Mouse (Mus musculus) heart, embryonic 10.5 days (tissue): ENCODE results near the gene Gm42417. TPM values are rescaled to one million over a fixed set of nuclear protein-coding genes. Genes with fewer than 3 reads are reported as not detected.

Source experiments
- DNase-seq: peaks from one replicate; pipeline ENCODE4 v3.0.0-alpha.2; 2017; ENCODE audit warnings: low spot score
- H3K27ac ChIP-seq: fragments of 300-500 bp; sonication (generic); 2 replicates; pipeline ENCODE4 v1.5.1; 2016; ENCODE audit warnings: mild to moderate bottlenecking
- H3K27me3 ChIP-seq: fragments of 300-500 bp; sonication (generic); 2 replicates; pipeline ENCODE4 v1.6.1; 2016; ENCODE audit warnings: mild to moderate bottlenecking; ENCODE audit not compliant: poor library complexity, insufficient read depth, severe bottlenecking
- H3K36me3 ChIP-seq: fragments of 300-500 bp; sonication (generic); 2 replicates; pipeline ENCODE4 v1.6.1; 2016; ENCODE audit warnings: mild to moderate bottlenecking, moderate library complexity
- H3K4me1 ChIP-seq: fragments of 300-500 bp; sonication (generic); 2 replicates; pipeline ENCODE4 v1.6.1; 2016; ENCODE audit warnings: mild to moderate bottlenecking
- H3K4me3 ChIP-seq: fragments of 300-500 bp; sonication (generic); 2 replicates; pipeline ENCODE4 v1.5.1; 2016; ENCODE audit warnings: mild to moderate bottlenecking, moderate library complexity
- H3K9me3 ChIP-seq: fragments of 300-500 bp; sonication (generic); 2 replicates; pipeline ENCODE4 v1.6.1; 2016; ENCODE audit warnings: mild to moderate bottlenecking, moderate library complexity
- WGBS: fragments of 180-500 bp; shearing (Covaris S2); methylation state at CpG from one replicate; pipeline ENCODE4 v1.1.7; 2016; 5-methylcytosine and 5-hydroxymethylcytosine counted together
- polyA plus RNA-seq: library from polyadenylated mRNA; unstranded; fragments of >200 nt; fragmentation: Nextera tagmentation; extraction: Ambion mirVana; gene quantifications from 2 replicates; pipeline ENCODE4 v1.2.1, GENCODE M21; 2016

The Gm42417 gene
- polyA plus RNA-seq, 1 experiment from 2014 or later: 1.0 TPM

- Histone ChIP-seq H3K27ac (peak overlapping the region; percentile 37), H3K4me3 (no peak overlapping the region), H3K9me3 (no peaks in the 10 kb centered on the region), H3K36me3 (peaks cover 35% of the 10 kb centered on the region), H3K27me3 (no peaks in the 10 kb centered on the region), H3K4me1 (peaks cover 67% of the 10 kb centered on the region)
- 72% methylated on average over 11 of the region's 11 CpGs for WGBS
- DNase-seq: no peak
Observed at GRCm38 (mm10) chr1:36535477-36536396, 3.5 kb downstream of the Gm42417 start.

DNA sequence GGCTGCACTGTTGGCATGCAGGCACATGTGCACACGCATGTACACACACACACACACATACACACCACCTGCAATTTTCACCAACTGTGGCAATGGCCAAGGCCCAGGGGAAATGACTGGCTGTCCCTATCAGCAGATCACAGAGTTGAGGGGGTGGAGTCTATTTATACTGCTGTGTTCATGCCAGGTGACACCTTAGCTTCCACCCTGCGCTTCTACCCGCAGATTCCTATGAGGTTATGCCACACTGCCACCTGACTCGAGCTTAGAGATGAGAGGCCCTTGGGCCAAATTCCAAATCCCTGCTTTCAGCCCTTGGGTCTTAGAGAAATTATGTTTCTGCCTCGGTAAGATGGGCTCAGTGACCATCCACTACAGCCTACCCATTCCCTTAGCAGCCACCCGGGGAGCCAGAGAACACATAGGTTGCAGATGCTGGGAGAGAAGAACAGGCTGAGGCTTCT is 4.6 kb downstream of the Gm42417 start:
- Histone ChIP-seq H3K27ac (peak overlapping the region; percentile 18; the same call in 1 of the 2 replicates), H3K36me3 (peaks cover 29% of the 10 kb centered on the region), H3K9me3 (no peaks in the 10 kb centered on the region), H3K4me3 (no peak overlapping the region), H3K27me3 (no peaks in the 10 kb centered on the region), H3K4me1 (peaks cover 64% of the 10 kb centered on the region)
- WGBS: 79% methylated on average over 6 of the region's 6 CpGs
- no peak for DNase-seq

DNA sequence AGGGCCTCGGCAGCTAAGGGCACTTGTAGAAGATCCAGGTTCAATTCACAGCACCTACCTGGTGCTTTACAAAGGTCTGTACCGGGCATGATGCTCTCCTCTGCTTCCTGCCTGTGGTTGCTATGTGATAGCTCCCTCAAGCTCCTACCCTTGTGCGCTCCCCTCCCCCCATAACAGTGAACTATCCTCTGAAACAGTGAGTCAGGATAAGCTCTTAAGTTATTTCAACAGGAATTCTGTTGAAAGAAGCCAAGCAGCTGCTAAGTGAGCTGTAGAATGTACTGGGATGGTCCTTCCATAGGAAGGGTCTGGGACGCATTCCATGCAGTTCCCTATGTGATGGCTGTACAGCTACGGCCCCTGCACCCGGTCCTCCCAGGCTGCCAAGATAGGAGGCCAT is 5.7 kb downstream of the Gm42417 start:
- peaks cover 54% of the 10 kb centered on the region for H3K4me1 ChIP-seq

DNA sequence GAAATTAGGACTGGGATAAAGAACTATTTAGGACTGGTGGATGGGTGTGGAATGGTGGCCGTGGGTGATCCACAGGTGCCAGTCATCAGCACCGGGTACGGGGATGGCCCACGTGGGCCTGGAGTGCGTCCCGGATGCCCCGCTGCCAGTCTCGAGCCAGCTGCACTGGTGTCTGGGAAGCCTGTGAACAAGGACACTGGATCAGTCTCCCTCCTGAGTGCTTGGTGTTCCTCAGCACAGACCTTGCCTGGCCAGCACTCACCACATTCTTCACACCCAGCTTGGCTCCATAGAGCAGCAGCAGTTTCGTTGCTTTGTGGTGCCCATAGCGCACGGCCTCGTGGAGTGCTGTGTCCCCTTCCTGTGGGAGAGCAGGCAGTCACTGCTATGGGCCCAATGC is 7.8 kb downstream of the Gm42417 start:
- DNase-seq: no peak
- Histone ChIP-seq H3K27me3 (no peaks in the 10 kb centered on the region), H3K9me3 (no peaks in the 10 kb centered on the region), H3K4me3 (no peak overlapping the region), H3K27ac (peak overlapping the region; percentile 49; the same call in 1 of the 2 replicates), H3K36me3 (peaks cover 21% of the 10 kb centered on the region; the same call in 1 of the 2 replicates), H3K4me1 (peaks cover 46% of the 10 kb centered on the region)
- WGBS: 81% methylated on average over 12 of the region's 12 CpGs

More for the DNA sequence above, 5.7 kb downstream of the Gm42417 start:
- Histone ChIP-seq H3K27me3 (no peaks in the 10 kb centered on the region), H3K4me3 (no peak overlapping the region), H3K27ac (no peak overlapping the region), H3K36me3 (peaks cover 23% of the 10 kb centered on the region; the same call in 1 of the 2 replicates), H3K9me3 (no peaks in the 10 kb centered on the region)
- WGBS: 75% methylated on average over 6 of the region's 6 CpGs
- no peak for DNase-seq

GRCm38 (mm10) chr1:36530962-36531361 is 8.3 kb downstream of the Gm42417 start:
- no peak overlapping the region; the same call in 1 of the 2 replicates for H3K27ac ChIP-seq
- H3K27me3 ChIP-seq: no peaks in the 10 kb centered on the region
- no peak overlapping the region for H3K4me3 ChIP-seq
- H3K4me1 ChIP-seq: peaks cover 41% of the 10 kb centered on the region
- 89% methylated on average over 7 of the region's 7 CpGs for WGBS
- DNase-seq: no peak
- peaks cover 26% of the 10 kb centered on the region; the same call in 1 of the 2 replicates for H3K36me3 ChIP-seq
- no peaks in the 10 kb centered on the region for H3K9me3 ChIP-seq

- Histone ChIP-seq H3K27ac (no peak overlapping the region), H3K9me3 (no peaks in the 10 kb centered on the region), H3K4me1 (peaks cover 37% of the 10 kb centered on the region), H3K4me3 (no peak overlapping the region), H3K36me3 (peaks cover 31% of the 10 kb centered on the region), H3K27me3 (no peaks in the 10 kb centered on the region)
- DNase-seq: no peak
- 81% methylated on average over 8 of the region's 8 CpGs for WGBS
Observed at GRCm38 (mm10) chr1:36530485-36530884, 8.7 kb downstream of the Gm42417 start.

DNA sequence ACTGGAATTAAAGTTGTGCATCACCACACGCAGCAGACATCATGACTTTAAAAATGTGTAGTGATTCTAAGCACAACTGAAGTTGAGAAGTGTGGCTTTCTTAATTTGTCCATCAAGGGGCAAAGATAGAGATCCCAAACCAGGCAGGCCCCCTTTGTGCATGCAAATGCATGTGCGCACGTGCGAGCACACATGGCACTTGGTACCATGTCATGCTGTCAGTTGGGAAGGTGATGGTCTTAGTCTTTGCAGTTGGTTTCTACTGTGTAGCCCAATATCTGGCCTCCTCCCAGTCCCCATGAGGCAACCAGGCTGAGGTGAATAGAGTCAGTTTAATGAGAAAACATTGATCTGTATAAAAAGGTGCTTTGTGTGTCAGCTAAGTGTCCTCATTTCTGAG is 9.4 kb downstream of the Gm42417 start:
- H3K36me3 ChIP-seq: peaks cover 37% of the 10 kb centered on the region
- WGBS: 91% methylated on average over 4 of the region's 4 CpGs
- no peaks in the 10 kb centered on the region for H3K27me3 ChIP-seq
- H3K4me3 ChIP-seq: no peak overlapping the region
- H3K9me3 ChIP-seq: no peaks in the 10 kb centered on the region
- H3K4me1 ChIP-seq: peaks cover 32% of the 10 kb centered on the region
- H3K27ac ChIP-seq: no peak overlapping the region
- DNase-seq: no peak

DNA sequence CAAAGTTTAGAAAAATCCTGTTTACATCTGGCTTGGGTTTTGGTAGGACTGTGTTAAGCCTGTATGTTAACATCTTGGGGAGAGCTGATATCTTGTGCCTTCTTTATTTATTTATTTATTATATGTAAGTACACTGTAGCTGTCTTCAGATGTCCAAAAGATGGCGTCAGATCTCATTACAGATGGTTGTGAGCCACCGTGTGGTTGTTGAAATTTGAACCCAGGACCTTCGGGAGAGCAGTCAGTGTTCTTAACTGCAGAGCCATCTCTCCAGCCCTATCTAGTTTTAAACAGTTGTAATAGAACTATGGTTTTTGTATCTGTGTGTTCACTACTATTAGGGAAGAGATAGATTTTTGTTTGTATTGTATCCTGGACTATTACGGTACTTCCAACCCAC is 10.0 kb downstream of the Gm42417 start:
- H3K4me1 ChIP-seq: peaks cover 25% of the 10 kb centered on the region
- H3K36me3 ChIP-seq: peaks cover 43% of the 10 kb centered on the region
- no peak overlapping the region for H3K27ac ChIP-seq
- H3K9me3 ChIP-seq: no peaks in the 10 kb centered on the region
- 90% methylated on average over 4 of the region's 4 CpGs for WGBS
- no peak for DNase-seq
- H3K4me3 ChIP-seq: no peak overlapping the region
- H3K27me3 ChIP-seq: no peaks in the 10 kb centered on the region

- no peak for DNase-seq
- Histone ChIP-seq H3K4me3 (no peak overlapping the region), H3K36me3 (peaks cover 52% of the 10 kb centered on the region), H3K4me1 (peaks cover 19% of the 10 kb centered on the region), H3K27ac (no peak overlapping the region), H3K27me3 (no peaks in the 10 kb centered on the region), H3K9me3 (no peaks in the 10 kb centered on the region)
- WGBS: 26% methylated on average over 1 of the region's 1 CpGs
Observed at GRCm38 (mm10) chr1:36528351-36528750, 10.9 kb downstream of the Gm42417 start.

DNA sequence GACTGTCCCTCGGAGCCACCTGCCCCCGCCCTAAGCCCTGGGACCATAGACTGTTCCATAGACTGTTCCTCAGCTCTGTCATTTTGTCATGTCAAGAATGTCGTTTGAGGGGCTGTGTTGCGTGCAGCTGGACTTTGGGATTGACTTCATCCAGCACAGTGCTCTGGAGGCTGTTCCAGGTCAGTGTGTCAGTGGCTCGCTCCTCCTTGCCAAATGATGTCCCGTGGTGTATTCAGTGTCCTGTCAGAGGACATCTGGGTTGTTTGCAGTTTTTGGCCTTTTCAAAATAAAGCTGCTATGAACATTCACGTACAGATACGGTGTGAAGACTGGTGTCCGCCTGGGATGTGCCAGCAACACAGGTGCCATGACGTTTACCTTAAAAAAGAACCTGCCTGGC is 12.3 kb downstream of the Gm42417 start:
- Histone ChIP-seq H3K4me3 (no peak overlapping the region), H3K27ac (no peak overlapping the region), H3K9me3 (no peaks in the 10 kb centered on the region), H3K36me3 (peaks cover 65% of the 10 kb centered on the region), H3K27me3 (no peaks in the 10 kb centered on the region), H3K4me1 (peaks cover 9% of the 10 kb centered on the region; the same call in 1 of the 2 replicates)
- DNase-seq: no peak
- 89% methylated on average over 10 of the region's 10 CpGs for WGBS

- Histone ChIP-seq H3K4me1 (no peaks in the 10 kb centered on the region), H3K27me3 (no peaks in the 10 kb centered on the region), H3K36me3 (peaks cover 65% of the 10 kb centered on the region), H3K9me3 (no peaks in the 10 kb centered on the region), H3K4me3 (no peak overlapping the region), H3K27ac (no peak overlapping the region)
- no peak for DNase-seq
- WGBS: 90% methylated on average over 12 of the region's 12 CpGs
Observed at GRCm38 (mm10) chr1:36525774-36526173, 13.5 kb downstream of the Gm42417 start.

DNA sequence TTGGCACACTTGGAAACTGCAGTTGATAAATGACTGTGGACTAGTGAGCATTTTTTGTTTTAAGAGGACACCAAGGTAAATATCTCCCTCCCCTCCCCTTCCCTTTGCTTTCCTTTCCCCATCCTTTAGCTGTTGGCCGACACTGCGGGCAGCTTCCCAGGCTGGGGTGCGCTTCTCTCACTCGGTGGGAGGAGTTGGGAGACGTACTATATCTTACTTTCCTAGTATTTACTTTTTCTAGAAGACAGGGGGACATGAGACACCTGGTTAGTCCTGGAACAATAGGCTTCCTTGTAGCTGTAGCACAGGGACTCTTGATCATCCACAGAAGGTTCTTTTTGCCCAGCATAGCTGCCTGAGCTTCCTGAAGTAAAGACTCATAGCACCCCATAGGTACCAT is 15.2 kb downstream of the Gm42417 start:
- no peak overlapping the region for H3K4me3 ChIP-seq
- WGBS: 82% methylated on average over 5 of the region's 5 CpGs
- H3K4me1 ChIP-seq: no peaks in the 10 kb centered on the region
- DNase-seq: no peak
- no peak overlapping the region for H3K27ac ChIP-seq
- peaks cover 79% of the 10 kb centered on the region for H3K36me3 ChIP-seq
- H3K9me3 ChIP-seq: no peaks in the 10 kb centered on the region
- H3K27me3 ChIP-seq: no peaks in the 10 kb centered on the region

DNA sequence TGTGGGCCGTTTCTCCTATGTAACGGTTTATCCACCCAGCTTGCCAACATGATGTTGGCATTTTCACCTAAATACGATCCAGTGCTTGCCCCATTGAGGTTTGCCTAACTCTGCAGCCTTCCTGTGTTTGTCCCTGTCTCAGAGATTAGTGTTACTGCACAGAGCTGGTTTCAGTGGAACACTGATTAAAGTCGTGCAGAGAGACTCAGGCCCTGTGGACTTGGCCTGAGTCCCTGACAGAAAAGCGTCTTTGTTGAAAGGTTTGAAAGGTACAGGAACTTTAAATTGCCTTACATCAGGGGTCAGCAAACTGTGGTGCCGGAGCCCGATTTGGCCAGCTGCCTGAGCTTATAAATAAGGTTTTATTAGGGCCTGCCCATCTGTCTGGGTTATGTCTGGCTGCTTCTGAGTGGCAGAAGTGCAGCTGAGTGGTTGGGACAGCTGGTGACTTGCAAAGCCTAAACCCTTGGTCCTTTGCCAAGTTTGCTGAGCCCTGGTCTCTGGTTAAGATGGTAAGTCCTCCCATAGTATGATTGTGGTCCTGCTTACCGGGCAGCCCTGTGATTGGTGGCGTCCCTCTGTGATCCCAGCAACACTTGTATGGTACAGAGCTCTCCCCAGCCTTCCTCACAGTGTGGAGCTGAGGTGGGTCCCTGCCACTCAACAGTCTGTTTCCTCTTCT is 15.8 kb downstream of the Gm42417 start:
- H3K27me3 ChIP-seq: no peaks in the 10 kb centered on the region
- WGBS: 82% methylated on average over 9 of the region's 9 CpGs
- H3K9me3 ChIP-seq: no peaks in the 10 kb centered on the region
- DNase-seq: no peak
- no peak overlapping the region for H3K27ac ChIP-seq
- peaks cover 84% of the 10 kb centered on the region for H3K36me3 ChIP-seq
- no peak overlapping the region for H3K4me3 ChIP-seq
- no peaks in the 10 kb centered on the region for H3K4me1 ChIP-seq
